In the genomic region with DNA sequence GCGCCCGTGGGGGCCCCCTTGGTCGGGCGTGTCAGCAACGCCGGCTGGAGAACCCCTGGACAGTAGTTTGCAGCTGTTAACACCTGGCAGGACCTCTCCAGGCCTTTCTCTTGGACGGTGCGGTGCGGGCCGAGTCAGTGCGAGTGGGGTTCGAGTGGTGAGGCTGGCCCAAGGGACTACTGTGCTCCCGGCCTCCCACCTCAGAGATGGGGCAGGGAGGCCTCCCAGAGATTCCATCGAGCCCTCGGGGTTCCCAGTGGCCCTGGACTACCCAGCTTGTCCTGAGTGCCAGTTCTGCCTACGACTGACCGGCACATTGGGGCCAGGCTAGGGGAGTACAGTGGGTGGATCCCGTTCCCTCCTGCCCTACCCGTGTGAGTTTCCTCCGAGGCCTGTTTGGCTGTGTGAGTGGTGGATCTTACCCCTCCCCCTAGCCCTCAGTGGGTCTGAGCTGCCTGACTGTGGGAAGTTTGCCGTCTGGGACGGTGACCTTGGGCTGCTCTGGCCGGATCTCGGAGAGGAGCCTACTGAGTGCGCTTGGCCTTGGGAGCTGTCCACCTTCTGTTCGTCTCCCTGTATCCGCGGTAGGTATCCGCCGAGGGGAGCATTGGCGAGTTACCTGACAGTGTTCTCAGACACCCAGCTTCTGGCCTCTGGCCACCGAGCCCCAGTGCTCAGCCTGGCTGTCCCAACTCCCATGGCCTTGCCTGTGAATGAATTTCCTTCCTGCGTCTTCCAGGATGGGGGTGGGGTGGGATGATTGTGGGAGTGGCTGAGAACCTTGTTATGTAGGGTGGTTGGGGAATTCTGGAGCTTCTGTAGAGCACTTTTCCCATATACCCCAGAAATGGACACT, we compare ENCODE assay signal across 8 mouse cellular contexts. TPM values are rescaled to one million over a fixed set of nuclear protein-coding genes. Genes with fewer than 3 reads are reported as not detected.
DNase-seq lines count a peak whose midpoint lies in the region; ATAC-seq and TF ChIP-seq lines count a peak whose summit lies in the region.

No protein-coding gene starts in this region.

- peak; percentile 74 for DNase-seq in embryo, embryonic 10.5 days (ENCODE audit: low spot score)
- no peak for DNase-seq in embryo, embryonic 10 days (ENCODE audit: low spot score)
- peak; percentile 71 for DNase-seq in brain, embryonic 14.5 days (ENCODE audit: low read depth)
- peak; percentile 66 for DNase-seq in heart, postnatal 25 days (ENCODE audit: low spot score)
- peak; percentile 63 to 70 for DNase-seq in left cerebral cortex, postnatal 14 days (ENCODE audit: low spot score in 2 of 2)
- DNase-seq in right cerebral cortex, postnatal 4 days: peak; percentile 48

- peak overlapping the region; percentile 97 for H3K27ac ChIP-seq in forebrain, embryonic 12.5 days

- no peaks in the 10 kb centered on the region for H3K9me3 ChIP-seq in forebrain, embryonic 12.5 days

- peak overlapping the region; percentile 88 for H3K9ac ChIP-seq in forebrain, embryonic 12.5 days

- H3K27me3 ChIP-seq in forebrain, embryonic 12.5 days: peaks cover 23% of the 10 kb centered on the region

- TF ChIP-seq CTCF in brain, embryonic 14.5 days (IDR thresholded peaks at IDR 0.05; ENCODE audit: borderline replicate concordance, extremely low read depth, insufficient read depth, insufficient read length): no peak

- peaks cover 77% of the 10 kb centered on the region for H3K4me1 ChIP-seq in forebrain, embryonic 12.5 days

- intact Hi-C loops in heart, postnatal 25 days (cut with DNase I): loop anchor here (2.0 kb wide), 1 partner anchor 32 kb away; no protein-coding TSS in a partner anchor
- intact Hi-C loops in left cerebral cortex, postnatal 14 days (cut with DNase I): no loop called here

- TF ChIP-seq POLR2A in brain, embryonic 14.5 days (IDR thresholded peaks at IDR 0.05; ENCODE audit: borderline replicate concordance, extremely low read depth, insufficient read depth, insufficient read length, poor library complexity, severe bottlenecking): no peak

- no peaks in the 10 kb centered on the region for H3K36me3 ChIP-seq in forebrain, embryonic 12.5 days (replicated peaks)

- peak overlapping the region; percentile 93 for H3K4me3 ChIP-seq in forebrain, embryonic 12.5 days (replicated peaks)

- peak; percentile 2; the same call in 1 of the 2 replicates for ATAC-seq in forebrain, embryonic 12.5 days (ENCODE audit: low FRiP score)
- peak; percentile 13; the same call in 1 of the 2 replicates for ATAC-seq in megakaryocyte, adult 5-6 weeks (ENCODE audit: poor library complexity, severe bottlenecking)

- H3K4me2 ChIP-seq in forebrain, embryonic 12.5 days: peak overlapping the region; percentile 96

- WGBS in forebrain, embryonic 12.5 days: under 1% methylated on average over 33 of the region's 33 CpGs

RNA-seq across cellular contexts. Expression of a gene that starts 1.0 kb away (rescaled TPM):
- 46.2 and 54.8 TPM in 2 replicates for polyA plus RNA-seq in brain, embryonic 14.5 days (2012; rRNA removed)
- 17.7 and 20.3 TPM in 2 replicates for polyA plus RNA-seq in forebrain, embryonic 12.5 days (2016; fragmentation: Nextera tagmentation; extraction: Ambion mirVana)
- 100 to 1,000 TPM; 111 to 122 TPM for total RNA-seq in heart, postnatal 25 days (2021)
- total RNA-seq in left cerebral cortex, postnatal 14 days (2021): 100 to 1,000 TPM; 196 to 201 TPM
- total RNA-seq in megakaryocyte, adult 5-6 weeks (2015): 73.3 and 77.4 TPM in 2 replicates
- 29.2 and 42.0 TPM in 2 replicates for total RNA-seq in megakaryocyte, adult 5-6 weeks (2017)
